Mouse (Mus musculus): ENCODE measurements around the gene Rag1. TPM values are rescaled to one million over a fixed set of nuclear protein-coding genes. Genes with fewer than 3 reads are reported as not detected.

Gene Rag1
- polyA plus RNA-seq, 1 experiment, result not detected

DNA sequence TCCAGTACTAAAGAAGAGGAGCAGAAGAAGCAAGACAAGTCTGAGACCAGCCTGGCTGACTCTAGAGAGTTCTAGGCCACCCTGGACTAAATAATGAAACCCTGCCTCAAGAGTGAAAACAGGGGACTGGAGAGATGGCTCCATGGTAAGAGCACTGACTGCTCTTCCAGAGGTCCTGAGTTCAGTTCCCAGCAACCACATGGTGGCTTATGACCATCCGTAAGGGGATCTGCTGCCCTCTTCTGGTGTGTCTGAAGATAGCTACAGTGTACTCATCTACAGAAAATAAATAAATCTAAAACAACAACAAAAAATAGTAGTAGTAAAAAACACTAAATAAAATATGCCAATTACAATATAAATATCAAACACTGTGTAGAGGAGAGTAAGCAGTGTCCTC, 3.5 kb downstream of the Rag1 start:
- no peak for DNase-seq (ENCODE audit: low read depth, low spot score)
- 92% methylated on average over 1 of the region's 1 CpGs for WGBS

DNA sequence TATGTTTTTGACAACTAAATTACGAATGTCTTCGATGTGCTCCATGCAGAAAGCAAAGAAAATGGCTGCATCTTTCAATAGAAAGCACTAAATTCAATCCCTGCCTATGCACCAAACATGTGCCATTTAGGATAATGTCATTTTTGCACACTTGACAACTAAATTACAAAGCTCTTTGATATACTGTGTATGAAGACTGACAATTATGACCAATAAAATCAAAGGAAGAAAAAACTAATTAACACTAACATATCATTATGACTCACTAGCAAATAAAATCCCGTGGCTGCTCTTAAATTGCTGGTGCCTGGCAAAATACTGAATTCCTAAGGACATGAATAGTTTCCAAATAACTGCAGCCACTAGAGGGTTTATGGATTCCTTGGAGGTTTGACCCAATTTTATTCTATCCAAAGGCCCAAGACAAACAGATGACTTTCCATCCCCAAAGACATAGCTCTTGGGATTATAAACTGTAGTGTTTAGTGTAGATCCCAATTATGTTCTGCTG, 9.4 kb downstream of the Rag1 start:
- WGBS, result 51% methylated on average over 3 of the region's 3 CpGs
- no peak for DNase-seq (ENCODE audit: low read depth, low spot score)

DNA sequence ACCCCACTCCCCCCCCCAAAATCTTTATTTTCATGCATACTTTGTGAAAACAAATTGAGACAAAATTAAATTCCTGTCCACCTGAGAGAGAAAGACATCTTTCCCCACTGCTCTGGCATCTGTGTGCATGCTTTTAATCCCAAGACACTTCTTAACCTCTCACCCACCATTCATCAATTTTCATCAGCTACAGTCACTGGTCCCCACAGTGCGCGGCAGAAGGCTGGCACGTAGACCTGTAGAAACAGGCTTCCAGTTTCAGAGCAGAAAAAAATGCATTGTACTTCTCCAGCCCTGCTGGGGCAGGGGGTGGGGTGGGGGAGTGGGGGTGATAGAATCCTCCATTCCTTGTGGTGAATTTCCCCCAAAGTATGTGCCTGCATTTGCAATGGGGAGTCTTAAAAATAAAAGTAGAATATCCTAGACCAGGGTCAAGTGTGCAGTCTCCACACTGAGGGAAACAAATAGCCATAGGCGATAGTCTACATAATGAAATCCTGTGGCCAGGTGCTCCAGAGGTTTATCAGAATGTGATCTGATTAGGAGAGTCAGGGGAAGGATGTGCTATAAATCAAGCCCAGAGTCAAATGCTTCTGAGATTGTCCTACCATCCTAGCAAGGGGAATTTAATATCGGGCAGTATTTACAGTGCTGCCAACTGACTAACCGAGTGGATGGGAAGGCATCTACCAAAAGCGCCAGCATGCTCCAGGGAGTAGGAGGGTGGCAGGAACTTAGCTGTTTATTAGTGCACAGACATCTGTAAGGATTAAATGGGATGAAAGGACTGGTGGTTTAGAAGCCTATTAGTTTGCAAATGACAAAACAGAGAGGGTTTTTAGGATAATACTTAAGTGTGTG, 10.1 kb downstream of the Rag1 start:
- no peak for DNase-seq (ENCODE audit: low read depth, low spot score)
- WGBS, result 70% methylated on average over 7 of the region's 7 CpGs

DNA sequence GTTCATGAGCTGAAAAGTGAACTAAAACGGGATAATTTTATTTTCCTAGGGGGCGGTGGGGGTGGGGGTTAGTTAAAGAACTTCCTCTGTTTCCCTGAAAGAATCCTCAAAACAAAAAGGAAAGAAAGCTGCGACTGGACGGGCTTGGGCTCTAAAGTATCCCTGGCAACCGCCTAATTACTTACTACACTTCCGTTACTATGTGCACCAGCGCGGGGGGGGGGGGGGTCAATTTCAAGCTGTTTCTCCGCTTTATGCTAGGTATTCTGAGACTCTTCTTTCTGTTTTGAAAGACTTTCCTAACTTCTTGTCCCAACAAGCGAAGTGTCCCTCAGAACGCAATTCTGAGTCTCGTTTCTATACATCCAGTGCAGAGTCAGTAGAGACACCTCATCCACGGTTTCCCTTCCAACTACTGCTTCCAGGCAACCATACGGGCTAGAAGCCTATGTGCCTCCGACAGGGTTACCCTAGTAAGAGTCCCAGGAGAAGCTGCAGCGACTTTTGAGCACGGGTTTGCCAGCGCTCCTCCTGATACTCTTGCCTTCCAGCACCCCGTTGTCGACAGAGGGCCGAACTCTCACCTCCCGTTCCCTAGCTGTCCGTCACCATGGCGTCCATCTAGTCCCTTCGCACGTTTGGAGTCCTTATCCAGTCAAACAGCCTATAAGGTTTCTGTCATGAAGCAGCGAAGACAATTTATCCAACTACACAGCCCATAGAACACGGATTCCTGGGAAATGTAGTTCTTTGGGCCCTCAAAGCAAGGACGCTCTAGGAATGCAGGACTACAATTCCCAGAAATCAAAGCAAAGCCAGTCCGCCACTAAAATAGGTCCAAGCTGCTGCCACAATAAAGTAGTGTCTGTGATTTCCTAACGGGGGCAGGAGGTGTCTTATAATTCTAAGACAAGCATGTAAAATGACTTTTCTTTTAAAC, 20.7 kb downstream of the Rag1 start:
- 2% methylated on average over 31 of the region's 31 CpGs for WGBS
- peak; percentile 95 for DNase-seq (ENCODE audit: low read depth, low spot score)

GRCm38 (mm10) chr2:101627227-101627626, 22.1 kb downstream of the Rag1 start:
- no peak for DNase-seq (ENCODE audit: low read depth, low spot score)

- no peak for DNase-seq (ENCODE audit: low read depth, low spot score)
- 61% methylated on average over 4 of the region's 4 CpGs for WGBS
Observed at GRCm38 (mm10) chr2:101624526-101624925, 24.8 kb downstream of the Rag1 start, which contains the start of gene Rag2. TSS of gene Rag2 (plus strand) at chr2:101624718.

DNA sequence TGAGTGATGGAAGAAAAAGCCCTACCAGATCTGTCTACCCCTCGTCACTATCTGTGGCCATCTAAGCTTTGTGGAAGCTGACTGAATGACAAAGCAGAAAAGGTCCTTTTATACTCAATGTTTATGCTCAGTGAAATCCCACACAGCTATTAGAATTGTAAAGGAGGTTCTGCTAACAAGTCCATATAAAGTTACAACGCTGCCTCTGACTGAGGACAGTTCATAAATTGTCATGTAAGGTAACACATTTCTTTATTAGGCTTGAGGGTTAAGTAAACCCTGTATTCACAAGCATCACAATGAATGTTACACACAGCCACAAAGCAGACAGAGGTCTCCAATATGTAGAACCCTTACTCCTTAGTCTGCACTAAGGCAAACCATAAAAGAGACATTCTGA, 25.3 kb downstream of the Rag1 start:
- DNase-seq (ENCODE audit: low read depth, low spot score), result no peak
- WGBS, result 51% methylated on average over 2 of the region's 2 CpGs

- WGBS, result 82% methylated on average over 2 of the region's 2 CpGs
- no peak for DNase-seq (ENCODE audit: low read depth, low spot score)
Observed at GRCm38 (mm10) chr2:101623042-101623441, 26.3 kb downstream of the Rag1 start.

DNA sequence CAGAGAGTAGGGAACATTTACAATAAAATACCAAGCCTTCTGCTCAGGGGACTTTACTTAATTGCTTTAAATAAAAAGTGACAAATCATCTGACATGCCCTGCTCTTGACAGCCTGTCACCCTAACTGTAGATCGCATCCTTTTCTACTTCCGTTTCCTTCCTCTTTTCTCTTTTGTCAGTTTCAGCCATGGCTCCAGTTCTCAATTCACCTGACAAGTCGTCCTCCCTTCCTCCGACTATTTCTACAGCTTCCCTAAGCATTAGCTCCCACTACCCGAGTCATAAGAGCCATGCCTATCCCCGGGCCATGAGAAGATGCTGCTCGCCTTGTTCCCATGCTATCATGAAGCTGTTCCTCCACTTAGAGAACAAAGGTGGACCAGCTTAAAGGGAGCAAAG, 27.7 kb downstream of the Rag1 start:
- no peak for DNase-seq (ENCODE audit: low read depth, low spot score)
- WGBS, result 72% methylated on average over 7 of the region's 7 CpGs

- DNase-seq (ENCODE audit: low read depth, low spot score), result no peak
- WGBS, result 49% methylated on average over 3 of the region's 3 CpGs
Observed at GRCm38 (mm10) chr2:101620899-101621298, 28.4 kb downstream of the Rag1 start.

GRCm38 (mm10) chr2:101618373-101618772, 30.9 kb downstream of the Rag1 start:
- DNase-seq (ENCODE audit: low read depth, low spot score), result no peak
- WGBS, result 85% methylated on average over 4 of the region's 4 CpGs

DNA sequence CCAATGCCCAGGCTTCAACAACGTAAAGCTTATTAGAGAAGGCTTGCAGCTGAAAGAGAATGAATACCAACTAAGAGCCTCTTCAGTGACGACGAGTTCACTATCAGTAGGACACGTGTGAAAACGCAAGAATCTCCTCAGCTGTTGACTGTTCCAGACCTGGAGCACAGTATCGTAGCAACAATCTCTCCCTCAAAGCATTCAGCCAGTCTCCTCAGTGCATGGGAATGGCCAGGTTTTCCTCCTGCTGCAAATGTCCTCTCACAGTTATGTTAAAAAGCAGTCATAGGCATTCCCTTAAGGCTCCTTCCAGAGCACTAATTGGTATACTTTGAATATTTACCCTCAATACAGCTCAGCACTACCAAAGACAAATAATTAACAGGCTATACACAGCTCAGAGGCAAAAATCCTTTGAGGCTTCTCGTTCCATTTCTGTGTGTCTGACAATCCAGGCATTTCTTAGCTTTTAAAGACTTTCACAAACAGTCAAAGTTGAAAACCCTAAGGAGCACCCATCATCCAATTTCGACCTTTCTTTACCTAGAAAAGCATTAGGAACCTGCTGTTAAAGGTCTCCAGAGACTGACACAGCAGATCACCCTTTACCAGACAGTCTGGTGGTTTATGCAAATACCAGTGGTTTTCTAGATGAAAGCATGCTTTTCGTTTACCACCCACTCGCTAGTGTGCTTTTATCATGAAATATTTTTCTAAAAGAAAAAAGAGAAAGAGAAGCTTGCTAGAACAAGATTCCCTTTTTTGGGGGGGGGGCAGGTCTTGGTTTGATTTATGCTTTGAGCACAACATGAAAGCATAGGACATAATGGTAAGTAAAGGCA, 33.6 kb downstream of the Rag1 start:
- DNase-seq (ENCODE audit: low read depth, low spot score), result no peak
- 72% methylated on average over 10 of the region's 10 CpGs for WGBS

- 88% methylated on average over 3 of the region's 3 CpGs for WGBS
- DNase-seq (ENCODE audit: low read depth, low spot score), result no peak
Observed at GRCm38 (mm10) chr2:101610861-101611260, 38.4 kb downstream of the Rag1 start.

DNA sequence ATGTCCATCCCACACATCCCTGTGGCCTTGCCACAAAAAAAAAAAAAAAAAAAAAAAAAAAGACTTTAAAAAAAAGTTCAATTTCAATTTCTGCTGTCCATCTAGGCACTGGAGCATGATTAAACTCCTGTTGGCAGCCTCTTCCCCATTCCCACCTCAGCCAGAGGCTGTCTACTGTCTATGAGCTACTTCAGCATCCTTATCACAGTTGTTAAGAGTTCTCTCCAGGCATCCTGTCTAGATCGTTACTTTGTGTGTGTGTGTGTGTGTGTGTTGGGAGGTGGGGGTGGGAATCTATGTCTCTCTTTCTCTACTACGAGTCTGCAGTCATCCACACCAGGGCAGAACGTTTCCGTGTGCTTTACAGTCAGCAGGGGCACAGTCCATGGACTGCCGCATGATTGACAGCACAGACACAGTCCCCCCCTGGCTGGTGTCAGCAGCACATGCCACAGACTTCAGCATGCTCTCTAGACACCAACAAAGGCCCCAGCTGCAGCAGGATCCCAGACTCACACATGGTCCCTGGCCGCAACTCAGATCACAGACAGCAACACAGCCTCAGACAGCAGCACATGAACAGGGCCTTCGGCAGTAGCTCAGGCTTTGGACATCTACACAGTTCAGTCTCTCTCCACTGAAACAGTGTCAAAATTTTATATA, 40.9 kb downstream of the Rag1 start:
- 80% methylated on average over 7 of the region's 7 CpGs for WGBS
- DNase-seq (ENCODE audit: low read depth, low spot score), result no peak

- 91% methylated on average over 1 of the region's 1 CpGs for WGBS
Observed at GRCm38 (mm10) chr2:101603099-101603498, 46.2 kb downstream of the Rag1 start.

DNA sequence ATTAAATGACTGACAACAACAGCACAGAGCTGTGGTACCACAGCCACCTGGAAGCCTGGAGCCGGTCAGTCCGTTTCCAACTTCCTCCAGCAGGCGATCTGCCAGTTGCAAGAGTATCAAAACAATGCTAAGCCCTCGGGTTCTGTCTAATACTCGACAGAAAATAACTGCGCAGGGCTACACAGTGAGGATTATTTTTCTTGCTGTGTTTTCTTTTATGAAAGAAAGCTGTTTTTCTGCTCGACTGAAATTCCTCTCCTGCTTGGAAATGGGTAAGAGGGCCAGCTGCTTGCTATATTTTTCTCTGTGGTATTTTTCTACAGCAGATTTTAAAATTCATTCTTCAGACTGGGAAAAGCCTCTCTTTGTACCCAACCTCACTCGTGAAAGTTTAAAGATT, 48.6 kb downstream of the Rag1 start:
- no peak for DNase-seq (ENCODE audit: low read depth, low spot score)
- WGBS, result 48% methylated on average over 8 of the region's 8 CpGs

More at GRCm38 (mm10) chr2:101603099-101603498, 46.2 kb downstream of the Rag1 start:
- no peak for DNase-seq (ENCODE audit: low read depth, low spot score)

GRCm38 (mm10) chr2:101598190-101599181, 50.8 kb downstream of the Rag1 start:
- WGBS, result 80% methylated on average over 13 of the region's 13 CpGs
- DNase-seq (ENCODE audit: low read depth, low spot score), result no peak

GRCm38 (mm10) chr2:101597186-101597585, 52.1 kb downstream of the Rag1 start:
- no peak for DNase-seq (ENCODE audit: low read depth, low spot score)
